Mouse (Mus musculus) CH12.LX (cell line): ENCODE measurements around the gene Dapk2.

Experiments used
- CTCF ChIP-seq, 2 experiments: IDR thresholded peaks in 1 of 2; conservative IDR thresholded peaks in 1 of 2; 2 replicates each; pipeline ENCODE4 v1.5.1; 2011 to 2012; ENCODE audit warnings: low read depth in 2 of 2, low read length in 2 of 2, improper control_type of control experiment in 1 of 2, inconsistent platforms in 1 of 2, mild to moderate bottlenecking in 1 of 2, moderate library complexity in 1 of 2
- EP300 ChIP-seq: IDR thresholded peaks from 2 replicates; pipeline ENCODE4 v1.6.1; 2011; ENCODE audit warnings: low read length, improper control_type of control experiment
- HCFC1 ChIP-seq: IDR thresholded peaks from 2 replicates; pipeline ENCODE4 v1.6.1; 2012; ENCODE audit warnings: low read depth, mild to moderate bottlenecking, inconsistent platforms, low read length, improper control_type of control experiment
- MAZ ChIP-seq: IDR thresholded peaks from 2 replicates; pipeline ENCODE4 v1.6.1; 2012; ENCODE audit warnings: low read depth, mild to moderate bottlenecking, inconsistent platforms, low read length, improper control_type of control experiment, moderate library complexity
- PAX5 ChIP-seq: IDR thresholded peaks from 2 replicates; pipeline ENCODE4 v1.6.1; 2012; ENCODE audit warnings: low read length, inconsistent platforms, mixed read lengths
- POLR2A ChIP-seq: IDR thresholded peaks from 2 replicates; pipeline ENCODE4 v1.6.1; 2011; ENCODE audit warnings: low read depth, mild to moderate bottlenecking, improper control_type of control experiment, low read length
- RAD21 ChIP-seq: IDR thresholded peaks from 2 replicates; pipeline ENCODE4 v1.6.1; 2011; ENCODE audit warnings: low read depth, mild to moderate bottlenecking, low read length, improper control_type of control experiment, moderate library complexity
- ZC3H11A ChIP-seq: IDR thresholded peaks from 2 replicates; pipeline ENCODE4 v1.6.1; 2012; ENCODE audit warnings: low read depth, mild to moderate bottlenecking, inconsistent platforms, low read length, improper control_type of control experiment

DNA sequence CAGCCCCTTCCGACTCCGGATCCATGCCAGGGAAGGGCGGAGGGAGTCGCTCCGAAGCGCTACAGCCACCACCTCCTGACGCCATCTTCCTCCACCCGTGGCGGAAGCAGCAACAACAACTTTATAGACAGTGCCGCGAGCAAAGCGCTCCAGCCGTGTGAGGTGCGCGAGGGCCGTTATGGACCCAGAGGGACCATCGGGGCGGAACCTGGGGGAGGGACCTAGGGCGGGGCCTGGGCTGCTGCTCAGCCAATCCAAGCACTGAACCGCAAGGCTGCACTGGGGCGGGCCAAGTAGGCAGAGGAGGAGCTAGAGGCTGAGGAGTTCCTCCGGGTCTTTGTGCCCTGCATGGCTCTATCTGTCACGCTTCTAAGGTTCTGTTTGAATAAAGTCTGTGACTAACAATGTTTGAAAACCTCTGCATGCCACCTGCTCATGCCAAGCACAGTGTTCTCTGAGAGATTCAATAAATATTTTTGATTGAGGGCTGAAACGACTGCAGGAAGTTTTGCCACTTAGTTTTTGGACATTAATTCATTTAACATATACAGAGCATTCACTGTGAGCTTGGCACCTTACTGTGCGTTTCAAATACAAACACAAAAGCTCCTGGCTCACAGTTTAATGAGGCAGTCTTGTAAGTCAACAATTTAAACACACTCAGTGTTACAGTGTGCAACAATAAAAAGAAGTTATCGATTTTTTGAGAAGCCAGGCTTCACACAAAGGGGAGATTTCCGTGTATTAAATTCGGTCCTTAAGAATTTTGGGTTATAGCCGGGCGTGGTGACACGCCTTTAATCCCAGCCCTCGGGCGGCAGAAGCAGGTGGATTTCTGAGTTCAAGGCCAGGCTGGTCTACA is 33.1 kb upstream of the Dapk2 start:
- TF ChIP-seq POLR2A (peak; percentile 95), CTCF (conservative IDR thresholded peaks at IDR 0.05 in 1 of 2, IDR thresholded peaks at IDR 0.05 in 1 of 2; ENCODE audit: low read depth in 2 of 2, low read length in 2 of 2) (no peak), MAZ (no peak; the same call in 1 of the 2 replicates), EP300 (no peak), RAD21 (no peak), ZC3H11A (no peak), HCFC1 (peak; percentile 91), PAX5 (no peak)
